In genomic region chr2:180598157-180598705, GRCm38 (mm10) we compare ENCODE assay signal across 9 mouse cellular contexts. TPM values are rescaled to one million over a fixed set of nuclear protein-coding genes. Genes with fewer than 3 reads are reported as not detected.
A peak's percentile ranks its signal among the peaks of the same experiment; 100 is the strongest.
DNase-seq lines count a peak whose midpoint lies in the region; ATAC-seq lines count a peak whose summit lies in the region.
"Had no signal": no experiment of that assay in that cellular context is flagged by ENCODE, and none has a peak within 500 bp of the region (broad histone marks: within the 10 kb centered on the region; RNA-seq: fewer than 3 reads in every experiment).

No protein-coding gene starts in this region.

- WGBS in heart, embryonic 13.5 days, result 2% methylated on average over 41 of the region's 41 CpGs
- 1% methylated on average over 41 of the region's 41 CpGs for WGBS in forebrain, embryonic 14.5 days
- under 1% methylated on average over 41 of the region's 41 CpGs for WGBS in midbrain, embryonic 10.5 days

- peak overlapping the region; percentile 72 for H3K4me2 ChIP-seq in heart, embryonic 13.5 days
- H3K4me2 ChIP-seq in forebrain, embryonic 14.5 days (ENCODE audit: low read length), result peak overlapping the region; percentile 62

- peak overlapping the region; percentile 74 for H3K9ac ChIP-seq in heart, embryonic 13.5 days
- peak overlapping the region; percentile 66 for H3K9ac ChIP-seq in forebrain, embryonic 14.5 days (ENCODE audit: low read length)

- H3K27ac ChIP-seq in heart, embryonic 13.5 days (replicated peaks), result peak overlapping the region; percentile 13; the same call in 1 of the 2 replicates
- H3K27ac ChIP-seq in forebrain, embryonic 14.5 days (ENCODE audit: low read depth, low read length), result peak overlapping the region; percentile 18; the same call in 1 of the 2 replicates
- no peak overlapping the region; the same call in 1 of the 2 replicates for H3K27ac ChIP-seq in midbrain, embryonic 10.5 days (replicated peaks)

- H3K27me3 ChIP-seq in heart, embryonic 13.5 days (replicated peaks), result peaks cover 56% of the 10 kb centered on the region
- H3K27me3 ChIP-seq in forebrain, embryonic 14.5 days (replicated peaks; ENCODE audit: control insufficient read depth, insufficient read depth, low read length), result peaks cover 8% of the 10 kb centered on the region; the same call in 1 of the 2 replicates
- peaks cover 52% of the 10 kb centered on the region for H3K27me3 ChIP-seq in midbrain, embryonic 10.5 days (ENCODE audit: low read depth, poor library complexity, severe bottlenecking)

- DNase-seq in heart, postnatal 10 days, result no peak
- DNase-seq in Muller cell, postnatal 12 days (ENCODE audit: inconsistent ontology term), result peak; percentile 79
- DNase-seq in forebrain, embryonic 14.5 days (ENCODE audit: low spot score), result peak; percentile 67
- DNase-seq in midbrain, embryonic 10.5 days (ENCODE audit: low spot score), result peak; percentile 34
- DNase-seq in frontal cortex, postnatal 25 days (ENCODE audit: low spot score in 2 of 2), result no peak
- DNase-seq in c-Kit-positive CD71-positive TER-119-positive erythroid progenitor cells, embryonic 14.5 days (ENCODE audit: low spot score), result no peak
- no peak for DNase-seq in natural killer cell, adult 2 months (ENCODE audit: low spot score in 2 of 2)

- H3K4me3 ChIP-seq in heart, embryonic 13.5 days, result peak overlapping the region; percentile 50
- peak overlapping the region; percentile 32 for H3K4me3 ChIP-seq in forebrain, embryonic 14.5 days (ENCODE audit: low read depth, low read length)
- H3K4me3 ChIP-seq in midbrain, embryonic 10.5 days, result peak overlapping the region; percentile 51
- H3K4me3 ChIP-seq: megakaryocyte, embryonic 14.5 days had no signal

- H3K4me1 ChIP-seq in heart, embryonic 13.5 days, result peaks cover 26% of the 10 kb centered on the region
- peaks cover 11% of the 10 kb centered on the region for H3K4me1 ChIP-seq in forebrain, embryonic 14.5 days (ENCODE audit: control insufficient read depth, insufficient read depth, low read length)
- H3K4me1 ChIP-seq in midbrain, embryonic 10.5 days, result peaks cover 31% of the 10 kb centered on the region

- no peak for ATAC-seq in heart, embryonic 13.5 days (ENCODE audit: extremely low read depth, insufficient number of reproducible peaks, low FRiP score, low TSS enrichment)
- peak; percentile 59 for ATAC-seq in forebrain, embryonic 14.5 days

- peaks cover 30% of the 10 kb centered on the region for H3K36me3 ChIP-seq in heart, embryonic 13.5 days
- H3K36me3 ChIP-seq in forebrain, embryonic 14.5 days (ENCODE audit: control insufficient read depth, insufficient read depth, low read length), result peaks cover 27% of the 10 kb centered on the region
- peaks cover 32% of the 10 kb centered on the region for H3K36me3 ChIP-seq in midbrain, embryonic 10.5 days

- intact Hi-C loops in heart, postnatal 10 days (cut with DNase I), result no loop called here

- H3K9me3 ChIP-seq in heart, embryonic 13.5 days, result no peaks in the 10 kb centered on the region
- no peaks in the 10 kb centered on the region for H3K9me3 ChIP-seq in forebrain, embryonic 14.5 days (replicated peaks; ENCODE audit: control insufficient read depth, low read length)
- H3K9me3 ChIP-seq in midbrain, embryonic 10.5 days (replicated peaks), result no peaks in the 10 kb centered on the region
- H3K9me3 ChIP-seq: megakaryocyte, embryonic 14.5 days had no signal

RNA-seq across cellular contexts. Expression of gene Col9a3, which starts 0.6 kb away (rescaled TPM):
- 16.0 and 19.3 TPM in 2 replicates for polyA plus RNA-seq in heart, embryonic 13.5 days (2015; fragmentation: Nextera tagmentation; extraction: Ambion mirVana)
- total RNA-seq in heart, postnatal 10 days (2021), result 1 to 10 TPM in 1 of 2 experiments, under 1 TPM in 1; 0.53 to 1.2 TPM
- 25.1 and 28.6 TPM in 2 replicates for polyA plus RNA-seq in forebrain, embryonic 14.5 days (2014; fragmentation: Nextera tagmentation; extraction: Ambion mirVana)
- polyA plus RNA-seq in midbrain, embryonic 10.5 days (2016; fragmentation: Nextera tagmentation; extraction: Ambion mirVana), result 2.6 and 3.7 TPM in 2 replicates

RNA-seq across cellular contexts. Expression of gene Ogfr, which starts 9.2 kb away (rescaled TPM):
- 53.5 and 54.4 TPM in 2 replicates for polyA plus RNA-seq in heart, embryonic 13.5 days (2015; fragmentation: Nextera tagmentation; extraction: Ambion mirVana)
- 10 to 100 TPM; 42.6 to 48.8 TPM for total RNA-seq in heart, postnatal 10 days (2021)
- 95.6 and 100 TPM in 2 replicates for polyA plus RNA-seq in forebrain, embryonic 14.5 days (2014; fragmentation: Nextera tagmentation; extraction: Ambion mirVana)
- polyA plus RNA-seq in midbrain, embryonic 10.5 days (2016; fragmentation: Nextera tagmentation; extraction: Ambion mirVana), result 104 and 107 TPM in 2 replicates

RNA-seq across cellular contexts. Expression of gene Mrgbp, which starts 17.1 kb away (rescaled TPM):
- polyA plus RNA-seq in heart, embryonic 13.5 days (2015; fragmentation: Nextera tagmentation; extraction: Ambion mirVana), result 22.6 and 23.4 TPM in 2 replicates
- total RNA-seq in heart, postnatal 10 days (2021), result 10 to 100 TPM; 17.8 to 21.3 TPM
- polyA plus RNA-seq in forebrain, embryonic 14.5 days (2014; fragmentation: Nextera tagmentation; extraction: Ambion mirVana), result 48.8 and 52.4 TPM in 2 replicates
- polyA plus RNA-seq in midbrain, embryonic 10.5 days (2016; fragmentation: Nextera tagmentation; extraction: Ambion mirVana), result 39.7 and 41.2 TPM in 2 replicates

RNA-seq across cellular contexts. Expression of gene Tcfl5, which starts 44.3 kb away (rescaled TPM):
- polyA plus RNA-seq in heart, embryonic 13.5 days (2015; fragmentation: Nextera tagmentation; extraction: Ambion mirVana), result not detected in 2 replicates
- under 1 TPM in 1 of 2 experiments, not detected in 1; 0.22 TPM for total RNA-seq in heart, postnatal 10 days (2021)
- polyA plus RNA-seq in forebrain, embryonic 14.5 days (2014; fragmentation: Nextera tagmentation; extraction: Ambion mirVana), result 0.15 and 0.35 TPM in 2 replicates
- polyA plus RNA-seq in midbrain, embryonic 10.5 days (2016; fragmentation: Nextera tagmentation; extraction: Ambion mirVana), result 0.22 and 0.26 TPM in 2 replicates

Comparison
In these comparisons a context has a peak if more than half of its experiments do, and no peak if none do; other contexts are left out.
1. DNase-seq: peak in Muller cell, postnatal 12 days (single experiment), forebrain, embryonic 14.5 days (single experiment) and midbrain, embryonic 10.5 days (single experiment); none in heart, postnatal 10 days (0 of 2), frontal cortex, postnatal 25 days (0 of 2), c-Kit-positive CD71-positive TER-119-positive erythroid progenitor cells, embryonic 14.5 days (single experiment) and natural killer cell, adult 2 months (0 of 2).
2. Peak in every context shown above with its lines, with median percentiles within 50 percentile points of each other: H3K4me3 ChIP-seq.